Mouse (Mus musculus): ENCODE results near the gene Skiv2l.
"Not testable (repeated sequence)": the region's sequence is repeated elsewhere in the genome, so short reads cannot be mapped to it uniquely, and the experiment has no call there.

The Skiv2l gene

DNA sequence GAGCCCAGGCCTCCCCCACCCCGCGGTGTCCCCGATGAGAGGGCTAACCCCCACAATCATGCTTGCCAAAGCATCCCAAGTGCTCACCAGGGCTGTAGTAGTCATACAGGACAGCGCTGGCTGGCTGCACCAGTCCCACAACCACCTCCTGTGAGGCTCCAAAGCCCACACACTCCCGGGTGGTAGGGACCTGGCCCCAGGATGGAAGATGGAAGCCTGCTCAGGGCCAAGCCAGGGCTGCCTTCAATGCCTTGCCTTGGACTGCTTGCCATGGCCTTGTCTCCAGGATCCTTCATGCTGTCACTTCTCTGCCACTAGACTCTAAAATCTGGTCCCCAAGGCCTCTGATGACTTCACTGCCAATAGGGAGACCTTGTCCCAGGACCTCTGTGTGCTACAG, 39.6 kb downstream of the Skiv2l start:
- DNase-seq: not testable (repeated sequence)

- DNase-seq: no peak
Observed at GRCm38 (mm10) chr17:34808599-34809205, 41.3 kb downstream of the Skiv2l start.

DNA sequence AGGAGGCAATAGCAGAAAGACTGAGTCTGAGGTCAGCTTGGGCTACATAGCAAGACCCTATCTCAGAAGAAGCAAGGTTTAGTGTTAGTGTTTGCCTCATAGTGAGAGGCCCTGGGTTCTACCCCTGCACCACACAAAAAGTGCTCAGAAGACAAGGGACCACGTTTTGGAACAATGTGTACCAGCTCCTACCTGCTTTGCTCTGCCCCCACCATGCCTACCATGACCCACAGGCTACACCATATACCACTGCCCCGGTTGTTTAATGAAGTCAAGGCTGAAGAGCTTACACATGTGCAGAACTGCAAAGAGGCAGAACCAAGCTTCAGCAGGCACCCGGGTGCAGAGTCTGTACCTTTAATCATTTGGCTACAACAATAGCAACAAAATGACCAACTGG, 42.8 kb downstream of the Skiv2l start:
- no peak for DNase-seq

DNA sequence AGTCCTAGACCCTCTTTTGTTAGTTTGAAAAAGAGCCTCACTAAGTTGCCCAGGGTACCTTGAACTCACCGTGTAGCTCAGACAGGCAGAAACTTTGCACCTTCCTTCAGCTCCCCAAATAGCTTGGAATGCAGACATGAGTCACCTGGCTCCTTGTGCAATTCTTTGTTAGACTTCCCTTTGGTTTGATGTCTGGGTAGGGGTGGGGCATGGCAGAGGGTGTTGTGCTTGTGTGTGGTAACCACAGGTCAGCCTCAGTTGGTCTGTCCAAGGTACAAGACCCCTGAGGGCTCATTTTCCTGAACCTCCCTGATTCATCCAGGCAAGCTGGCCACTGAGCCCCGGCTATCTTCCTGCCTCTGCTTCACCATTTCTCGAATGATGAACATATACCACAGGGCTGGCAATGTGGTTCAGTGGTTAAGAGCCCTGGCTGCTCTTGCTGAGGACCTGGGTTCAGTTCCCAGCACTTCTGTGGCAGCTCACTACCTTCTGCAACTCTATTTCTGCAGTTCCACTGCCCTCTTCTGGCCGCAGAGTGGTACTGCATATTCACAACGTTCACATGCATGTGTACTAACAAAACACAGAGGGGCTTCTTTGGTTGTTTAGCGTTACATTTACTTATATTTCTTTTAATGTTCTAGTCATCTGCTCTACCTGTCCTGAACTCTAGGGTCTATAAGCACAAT, 45.0 kb downstream of the Skiv2l start:
- no peak for DNase-seq

- DNase-seq: not testable (repeated sequence)
Observed at GRCm38 (mm10) chr17:34804301-34804700, 45.7 kb downstream of the Skiv2l start, which contains the start of gene Cyp21a1. Gene Cyp21a1 (minus strand): TSS chr17:34804561.

- DNase-seq: not testable (repeated sequence)
Observed at GRCm38 (mm10) chr17:34803367-34803766, 46.6 kb downstream of the Skiv2l start.

DNA sequence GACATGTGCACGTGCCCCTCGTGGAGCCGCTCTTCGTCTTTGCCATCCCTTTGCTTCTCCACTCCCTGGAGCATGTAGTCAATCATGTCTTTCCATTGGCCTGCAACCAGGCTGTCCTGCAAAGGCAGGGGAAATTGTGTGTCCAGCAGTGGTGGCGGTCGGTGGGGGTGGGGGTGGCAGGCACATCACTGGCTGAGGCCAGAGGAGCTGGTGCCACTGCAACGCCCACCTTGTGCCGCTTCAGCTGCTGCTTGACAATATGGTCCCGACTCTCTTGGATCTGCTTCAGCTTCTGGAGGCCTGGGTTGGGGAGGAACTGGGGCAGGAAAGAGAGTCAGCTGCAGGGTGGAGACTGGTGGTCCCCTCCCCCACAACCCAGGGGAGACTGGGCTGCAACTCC, 47.3 kb downstream of the Skiv2l start:
- not testable (repeated sequence) for DNase-seq

GRCm38 (mm10) chr17:34800781-34801305, 49.2 kb downstream of the Skiv2l start:
- not testable (repeated sequence) for DNase-seq

GRCm38 (mm10) chr17:34799531-34799925, 50.5 kb downstream of the Skiv2l start:
- no peak for DNase-seq

DNA sequence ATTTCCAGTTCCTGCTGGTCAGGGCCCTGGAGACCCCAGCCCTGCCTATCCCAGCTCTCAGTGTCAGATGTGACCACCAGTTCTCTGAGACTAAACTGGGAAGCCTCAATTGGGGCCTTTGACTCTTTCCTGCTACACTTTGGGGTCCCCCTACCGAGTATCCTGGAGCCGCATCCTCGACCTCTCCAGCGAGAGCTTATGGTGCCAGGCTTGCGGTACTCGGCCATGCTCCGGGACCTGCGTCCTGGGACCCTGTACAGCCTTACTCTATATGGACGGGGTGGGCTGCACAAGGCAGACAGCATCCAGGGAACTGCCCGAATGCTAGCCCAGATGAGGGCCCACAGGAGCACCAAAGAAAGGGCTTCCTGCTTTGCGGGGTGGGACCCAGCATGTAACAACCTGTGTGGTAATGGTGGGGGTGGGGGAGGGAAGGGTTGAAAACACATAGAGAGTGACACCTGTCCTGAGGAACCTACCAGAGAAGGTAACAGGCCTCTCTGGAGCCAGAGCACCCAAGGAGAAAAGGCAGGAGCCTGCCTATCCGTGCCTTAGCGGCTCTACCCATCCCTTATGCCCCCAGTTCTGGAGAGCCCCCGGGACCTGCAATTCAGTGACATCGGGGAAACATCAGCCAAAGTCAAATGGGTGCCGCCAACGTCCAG, 51.0 kb downstream of the Skiv2l start:
- DNase-seq: no peak

GRCm38 (mm10) chr17:34798071-34798470, 51.9 kb downstream of the Skiv2l start:
- not testable (repeated sequence) for DNase-seq

DNA sequence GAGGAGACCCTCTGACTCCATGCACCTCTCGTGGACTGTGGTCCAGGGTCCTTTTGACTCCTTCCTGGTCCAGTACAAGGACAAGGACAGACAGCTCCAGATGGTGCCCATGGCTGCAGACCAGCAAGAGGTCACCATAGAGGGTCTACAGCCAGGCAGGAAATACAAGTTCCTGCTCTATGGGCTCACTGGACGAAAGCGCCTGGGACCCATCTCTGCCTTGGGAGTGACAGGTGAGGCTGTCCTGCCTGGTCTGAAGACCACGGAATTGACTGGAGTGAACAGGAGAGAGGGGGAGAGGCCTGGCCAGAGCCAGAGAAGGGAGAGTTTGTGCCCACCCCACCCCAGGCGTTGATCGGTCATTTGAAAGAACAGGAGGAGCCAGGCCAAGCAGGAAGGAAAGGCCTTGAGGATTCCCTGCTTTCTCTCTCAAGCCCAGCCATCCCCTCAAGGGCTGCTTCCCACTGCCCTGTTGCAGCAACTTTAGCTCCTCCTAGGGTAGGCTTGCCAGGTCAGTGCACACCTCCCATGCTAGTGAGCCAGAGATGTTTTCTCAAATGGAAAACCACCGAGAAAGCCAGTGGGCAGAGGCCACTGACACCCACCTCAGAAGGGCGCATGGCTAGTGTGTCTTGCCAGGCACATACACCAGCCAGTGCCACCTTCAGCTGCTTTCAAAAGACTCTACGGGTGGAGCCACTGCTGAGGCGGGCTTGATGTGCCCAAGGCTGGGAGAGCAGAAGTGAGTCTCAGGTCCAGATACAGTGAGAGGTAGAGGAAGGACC, 52.6 kb downstream of the Skiv2l start:
- not testable (repeated sequence) for DNase-seq

DNA sequence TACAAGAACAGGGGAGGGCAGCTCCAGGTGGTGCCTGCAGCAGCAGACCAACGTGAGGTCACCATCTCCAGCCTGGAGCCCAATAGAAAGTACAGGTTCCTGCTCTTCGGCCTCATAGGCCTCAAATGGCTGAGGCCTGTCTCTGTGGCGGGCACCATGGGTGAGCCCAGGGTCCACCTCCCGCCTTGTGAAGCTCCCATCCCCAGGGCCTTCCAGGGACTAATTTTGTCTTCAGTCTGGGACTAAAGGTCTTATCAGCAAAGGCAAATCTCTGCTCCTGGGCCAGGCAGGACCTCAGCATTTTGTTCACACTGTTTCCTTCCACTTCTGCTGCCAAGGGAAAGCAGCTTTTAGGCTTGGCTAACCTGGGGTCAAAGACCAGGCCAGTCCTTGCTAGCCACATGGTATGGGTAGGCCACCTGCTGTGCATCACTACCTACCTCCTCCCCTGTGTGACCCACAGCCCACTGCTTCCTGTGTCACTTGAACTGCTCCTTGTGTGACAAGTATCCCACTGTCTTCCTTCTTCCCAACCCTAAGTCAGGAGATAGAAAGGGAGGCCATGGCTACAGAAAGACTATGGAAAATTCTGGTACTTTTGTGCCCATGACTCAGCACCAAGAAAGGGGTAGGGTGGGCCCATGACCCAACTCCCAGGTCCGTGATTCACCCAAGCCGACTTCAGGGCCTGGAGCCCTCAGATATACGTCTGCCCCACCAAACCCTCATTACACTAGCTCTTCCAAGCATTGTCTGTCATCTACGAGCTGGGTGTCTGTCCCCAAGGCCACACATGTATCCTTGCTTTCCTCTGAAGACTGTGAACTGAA, 53.5 kb downstream of the Skiv2l start:
- no peak for DNase-seq

GRCm38 (mm10) chr17:34795633-34796032, 54.4 kb downstream of the Skiv2l start:
- no peak for DNase-seq

GRCm38 (mm10) chr17:34795016-34795415, 55.0 kb downstream of the Skiv2l start:
- DNase-seq: no peak
